ENCODE assay signal across 8 mouse cellular contexts in genomic region chr4:138464667-138465353, GRCm38 (mm10). TPM values are rescaled to one million over a fixed set of nuclear protein-coding genes. Genes with fewer than 3 reads are reported as not detected.
A peak's percentile ranks its signal among the peaks of the same experiment; 100 is the strongest.
DNase-seq lines count a peak whose midpoint lies in the region; ATAC-seq and TF ChIP-seq lines count a peak whose summit lies in the region.

No protein-coding gene starts in this region.

- peak overlapping the region; percentile 44 for H3K27ac ChIP-seq in heart, adult 2 months
- H3K27ac ChIP-seq in intestine, postnatal 0 days (ENCODE audit: low read depth, low read length) = peak overlapping the region; percentile 77
- H3K27ac ChIP-seq in liver, embryonic 15.5 days (replicated peaks) = 0 out of 2 replicates have a peak overlapping the region, but pooled peaks have one; percentile 48
- H3K27ac ChIP-seq in neural tube, embryonic 15.5 days (replicated peaks) = peak overlapping the region; percentile 70

- 6% methylated on average over 19 of the region's 22 CpGs for WGBS in heart, adult 2 months
- 3% methylated on average over 17 of the region's 22 CpGs for WGBS in intestine, postnatal 0 days
- 2% methylated on average over 20 of the region's 22 CpGs for WGBS in liver, embryonic 15.5 days (ENCODE audit: insufficient replicate concordance)
- 2% methylated on average over 19 of the region's 22 CpGs for WGBS in neural tube, embryonic 15.5 days

- H3K9me3 ChIP-seq in megakaryocyte, embryonic 14.5 days = peaks cover 26% of the 10 kb centered on the region
- H3K9me3 ChIP-seq in intestine, postnatal 0 days (ENCODE audit: control insufficient read depth) = no peaks in the 10 kb centered on the region
- H3K9me3 ChIP-seq in liver, embryonic 15.5 days (replicated peaks) = no peaks in the 10 kb centered on the region
- no peaks in the 10 kb centered on the region for H3K9me3 ChIP-seq in neural tube, embryonic 15.5 days (replicated peaks)

- intact Hi-C loops in heart, adult 2 months (cut with DNase I) = loop anchor here (5.0 kb wide), 1 partner anchor 37 kb away; no protein-coding TSS in a partner anchor

- peaks cover 27% of the 10 kb centered on the region for H3K4me1 ChIP-seq in megakaryocyte, embryonic 14.5 days
- peaks cover 13% of the 10 kb centered on the region for H3K4me1 ChIP-seq in heart, adult 2 months (ENCODE audit: control insufficient read depth, insufficient read depth, low read length)
- peaks cover 16% of the 10 kb centered on the region for H3K4me1 ChIP-seq in intestine, postnatal 0 days (replicated peaks; ENCODE audit: control insufficient read depth, insufficient read depth, low read length)
- peaks cover 28% of the 10 kb centered on the region for H3K4me1 ChIP-seq in liver, embryonic 15.5 days (replicated peaks)
- H3K4me1 ChIP-seq in neural tube, embryonic 15.5 days = peaks cover 63% of the 10 kb centered on the region

- no peaks in the 10 kb centered on the region for H3K36me3 ChIP-seq in megakaryocyte, embryonic 14.5 days (replicated peaks; ENCODE audit: low read length)
- H3K36me3 ChIP-seq in heart, adult 2 months (ENCODE audit: control insufficient read depth, insufficient read depth, low read length) = no peaks in the 10 kb centered on the region
- H3K36me3 ChIP-seq in intestine, postnatal 0 days (ENCODE audit: control insufficient read depth, insufficient read depth) = no peaks in the 10 kb centered on the region
- no peaks in the 10 kb centered on the region for H3K36me3 ChIP-seq in liver, embryonic 15.5 days (replicated peaks)
- H3K36me3 ChIP-seq in neural tube, embryonic 15.5 days = no peaks in the 10 kb centered on the region

- H3K27me3 ChIP-seq in megakaryocyte, embryonic 14.5 days (replicated peaks) = peaks cover 96% of the 10 kb centered on the region
- H3K27me3 ChIP-seq in heart, adult 2 months (ENCODE audit: control insufficient read depth, insufficient read depth, low read length) = no peaks in the 10 kb centered on the region
- no peaks in the 10 kb centered on the region for H3K27me3 ChIP-seq in intestine, postnatal 0 days (replicated peaks; ENCODE audit: control insufficient read depth, insufficient read depth, low read length)
- H3K27me3 ChIP-seq in liver, embryonic 15.5 days = peaks cover 76% of the 10 kb centered on the region
- no peaks in the 10 kb centered on the region for H3K27me3 ChIP-seq in neural tube, embryonic 15.5 days (replicated peaks)

- no peak for TF ChIP-seq EP300 in heart, adult 2 months (IDR thresholded peaks at IDR 0.05; ENCODE audit: insufficient read depth, low read depth, low read length)

- ATAC-seq in megakaryocyte, adult 5-6 weeks (ENCODE audit: poor library complexity, severe bottlenecking) = no peak
- ATAC-seq in intestine, postnatal 0 days = peak; percentile 59
- ATAC-seq in liver, embryonic 15.5 days (ENCODE audit: insufficient read depth) = peak; percentile 58
- ATAC-seq in neural tube, embryonic 15.5 days (ENCODE audit: low FRiP score) = peak; percentile 74

- no peak for TF ChIP-seq CTCF in heart, adult 2 months (IDR thresholded peaks at IDR 0.05)
- no peak for TF ChIP-seq CTCF in intestine, postnatal 0 days (IDR thresholded peaks at IDR 0.05; ENCODE audit: low read depth)

- H3K4me2 ChIP-seq in intestine, postnatal 0 days (replicated peaks; ENCODE audit: low read depth) = peak overlapping the region; percentile 62
- peak overlapping the region; percentile 39 for H3K4me2 ChIP-seq in liver, embryonic 15.5 days
- H3K4me2 ChIP-seq in neural tube, embryonic 15.5 days = peak overlapping the region; percentile 40

- H3K79me2 ChIP-seq in heart, adult 2 months (replicated peaks; ENCODE audit: control insufficient read depth, insufficient read depth, low read length) = no peaks in the 10 kb centered on the region

- no peak for TF ChIP-seq POLR2A in heart, adult 2 months (IDR thresholded peaks at IDR 0.05; ENCODE audit: insufficient read depth, low read depth, low read length)

- peak overlapping the region; percentile 62 for H3K4me3 ChIP-seq in megakaryocyte, embryonic 14.5 days (replicated peaks)
- H3K4me3 ChIP-seq in heart, adult 2 months = no peak overlapping the region
- no peak overlapping the region for H3K4me3 ChIP-seq in intestine, postnatal 0 days (ENCODE audit: low read depth, low read length)
- H3K4me3 ChIP-seq in liver, embryonic 15.5 days (replicated peaks) = 0 out of 2 replicates have a peak overlapping the region, but pooled peaks have one; percentile 24
- no peak overlapping the region for H3K4me3 ChIP-seq in neural tube, embryonic 15.5 days (replicated peaks)

- peak; percentile 86 for DNase-seq in embryo, embryonic 11 days
- DNase-seq in heart, adult 2 months = peak; percentile 75 to 79
- no peak for DNase-seq in spleen, postnatal 14 days (ENCODE audit: low spot score in 2 of 2)

- H3K9ac ChIP-seq in heart, adult 2 months (ENCODE audit: low read depth, low read length) = no peak overlapping the region
- no peak overlapping the region for H3K9ac ChIP-seq in intestine, postnatal 0 days (ENCODE audit: low read depth, low read length)
- H3K9ac ChIP-seq in liver, embryonic 15.5 days = no peak overlapping the region
- 0 out of 2 replicates have a peak overlapping the region, but pooled peaks have one; percentile 1 for H3K9ac ChIP-seq in neural tube, embryonic 15.5 days (replicated peaks)

RNA-seq across cellular contexts. Expression of gene Camk2n1, which starts 10.7 kb away (rescaled TPM):
- polyA plus RNA-seq in megakaryocyte, embryonic 14.5 days (2012; ENCODE audit: insufficient read depth, low replicate concordance) = 0.13 and 1.2 TPM in 2 replicates
- 0.21 and 0.40 TPM in 2 replicates for total RNA-seq in megakaryocyte, adult 5-6 weeks (2015)
- total RNA-seq in megakaryocyte, adult 5-6 weeks (2017) = 0.04 TPM in 1 of 2 replicates, not detected in the other
- 10 to 100 TPM; 12.0 to 12.7 TPM for total RNA-seq in heart, adult 2 months (2021)
- polyA plus RNA-seq in heart, adult 2 months (2012; rRNA removed) = 6.9 and 7.1 TPM in 2 replicates
- 10.9 and 12.2 TPM in 2 replicates for polyA plus RNA-seq in intestine, postnatal 0 days (2015; fragmentation: Nextera tagmentation; extraction: Ambion mirVana)
- polyA plus RNA-seq in liver, embryonic 15.5 days (2015; fragmentation: Nextera tagmentation; extraction: Ambion mirVana) = 1.3 and 1.4 TPM in 2 replicates
- 18.9 and 23.1 TPM in 2 replicates for polyA plus RNA-seq in neural tube, embryonic 15.5 days (2015; fragmentation: Nextera tagmentation; extraction: Ambion mirVana)

RNA-seq across cellular contexts. Expression of gene Mul1, which starts 30.3 kb away (rescaled TPM):
- polyA plus RNA-seq in megakaryocyte, embryonic 14.5 days (2012; ENCODE audit: insufficient read depth, low replicate concordance) = 3.4 and 21.8 TPM in 2 replicates
- total RNA-seq in megakaryocyte, adult 5-6 weeks (2015) = 4.9 and 8.1 TPM in 2 replicates
- 4.4 and 6.1 TPM in 2 replicates for total RNA-seq in megakaryocyte, adult 5-6 weeks (2017)
- 10 to 100 TPM; 75.0 to 75.5 TPM for total RNA-seq in heart, adult 2 months (2021)
- 25.3 and 32.9 TPM in 2 replicates for polyA plus RNA-seq in heart, adult 2 months (2012; rRNA removed)
- polyA plus RNA-seq in intestine, postnatal 0 days (2015; fragmentation: Nextera tagmentation; extraction: Ambion mirVana) = 34.7 and 35.0 TPM in 2 replicates
- 7.8 and 8.6 TPM in 2 replicates for polyA plus RNA-seq in liver, embryonic 15.5 days (2015; fragmentation: Nextera tagmentation; extraction: Ambion mirVana)
- polyA plus RNA-seq in neural tube, embryonic 15.5 days (2015; fragmentation: Nextera tagmentation; extraction: Ambion mirVana) = 20.0 and 21.8 TPM in 2 replicates

Comparison
In these comparisons a context has a peak if more than half of its experiments do, and no peak if none do; other contexts are left out.
1. H3K4me3 ChIP-seq: peak in megakaryocyte, embryonic 14.5 days (single experiment) and liver, embryonic 15.5 days (single experiment); none in heart, adult 2 months (single experiment), intestine, postnatal 0 days (single experiment) and neural tube, embryonic 15.5 days (single experiment).
2. DNase-seq: peak in embryo, embryonic 11 days (single experiment) and heart, adult 2 months (2 of 2); none in spleen, postnatal 14 days (0 of 2).
3. Peak in every context shown above with its lines, with median percentiles within 50 percentile points of each other: H3K27ac ChIP-seq and H3K4me2 ChIP-seq.